Mouse (Mus musculus): ENCODE measurements around the gene Stoml1. TPM values are rescaled to one million over a fixed set of nuclear protein-coding genes. Genes with fewer than 3 reads are reported as not detected.

Stoml1 gene
- total and polyA plus RNA-seq, 3 experiments, result 35.4 to 40.7 (median 35.4) TPM

DNA sequence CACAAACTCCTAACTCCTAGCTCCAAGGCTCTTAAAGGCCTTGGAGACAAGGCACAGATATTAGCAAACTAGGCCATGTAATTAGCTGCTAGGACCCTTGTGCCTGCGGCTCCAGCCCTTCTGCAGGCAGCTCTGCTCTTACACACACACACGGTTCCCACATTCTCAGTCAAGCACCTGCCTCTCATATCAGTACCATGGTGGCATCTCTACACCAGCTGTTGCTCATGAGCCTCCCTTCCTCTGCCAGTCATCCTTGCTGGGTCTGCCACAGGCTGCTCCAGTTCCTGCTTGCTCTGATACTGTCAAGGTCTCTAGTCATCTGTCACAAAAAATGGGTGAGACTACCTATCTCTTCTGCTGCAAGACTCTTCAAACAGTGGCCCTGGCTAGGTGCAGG, 28.6 kb upstream of the Stoml1 start:
- Histone ChIP-seq H3K36me3 (replicated peaks in 1 of 2; ENCODE audit: control insufficient read depth in 1 of 2, insufficient read depth in 1 of 2, low read length in 1 of 2) (peaks cover 86 to 97% of the 10 kb centered on the region in 2 experiments), H3K79me2 (replicated peaks; ENCODE audit: control insufficient read depth, extremely low read depth, insufficient read depth, poor library complexity, severe bottlenecking) (no peaks in the 10 kb centered on the region), H3K9me3 (replicated peaks; ENCODE audit: low read length) (no peaks in the 10 kb centered on the region), H3K4me1 (ENCODE audit: control insufficient read depth in 1 of 2, insufficient read depth in 2 of 2) (peaks cover 0 to 14% of the 10 kb centered on the region in 2 experiments; a peak in 2 of 4 replicates), H3K4me3 (replicated peaks in 1 of 3; ENCODE audit: low read depth in 2 of 3, low read length in 2 of 3, poor library complexity in 1 of 3) (no peak overlapping the region), H3K9ac (ENCODE audit: insufficient read depth, low read depth) (no peak overlapping the region), H3K27ac (ENCODE audit: insufficient read depth, low read depth) (no peak overlapping the region), H3K4me2 (ENCODE audit: insufficient read depth, low read depth, poor library complexity, severe bottlenecking) (no peak overlapping the region), H3K27me3 (replicated peaks) (no peaks in the 10 kb centered on the region)
- no peak for DNase-seq (ENCODE audit: extremely low read depth)
- in situ Hi-C loops (cut with MboI; ENCODE audit: low pct_ligation_motif_present, low pct_unique_long_range_greater_than_20kb, low sequenced_read_pairs) (no loop called here), dilution Hi-C loops (cut with MboI; ENCODE audit: extremely low pct_ligation_motif_present, extremely low pct_unique_long_range_greater_than_20kb, low sequenced_read_pairs) (no loop called here)
- TF ChIP-seq USF1 (IDR thresholded peaks at IDR 0.05; ENCODE audit: low read depth, low read length) (no peak), HCFC1 (IDR thresholded peaks at IDR 0.05; ENCODE audit: low read depth, low read length) (no peak), ZMIZ1 (IDR thresholded peaks at IDR 0.05; ENCODE audit: low read depth, low read length) (no peak), SMC3 (IDR thresholded peaks at IDR 0.05; ENCODE audit: low read depth, low read length) (no peak), MEF2A (IDR thresholded peaks at IDR 0.05; ENCODE audit: borderline replicate concordance, low read depth, low read length) (no peak), POLR2A (IDR thresholded peaks at IDR 0.05; ENCODE audit: low read depth, low read length) (no peak), MAZ (IDR thresholded peaks at IDR 0.05; ENCODE audit: low read depth, low read length) (no peak)

DNA sequence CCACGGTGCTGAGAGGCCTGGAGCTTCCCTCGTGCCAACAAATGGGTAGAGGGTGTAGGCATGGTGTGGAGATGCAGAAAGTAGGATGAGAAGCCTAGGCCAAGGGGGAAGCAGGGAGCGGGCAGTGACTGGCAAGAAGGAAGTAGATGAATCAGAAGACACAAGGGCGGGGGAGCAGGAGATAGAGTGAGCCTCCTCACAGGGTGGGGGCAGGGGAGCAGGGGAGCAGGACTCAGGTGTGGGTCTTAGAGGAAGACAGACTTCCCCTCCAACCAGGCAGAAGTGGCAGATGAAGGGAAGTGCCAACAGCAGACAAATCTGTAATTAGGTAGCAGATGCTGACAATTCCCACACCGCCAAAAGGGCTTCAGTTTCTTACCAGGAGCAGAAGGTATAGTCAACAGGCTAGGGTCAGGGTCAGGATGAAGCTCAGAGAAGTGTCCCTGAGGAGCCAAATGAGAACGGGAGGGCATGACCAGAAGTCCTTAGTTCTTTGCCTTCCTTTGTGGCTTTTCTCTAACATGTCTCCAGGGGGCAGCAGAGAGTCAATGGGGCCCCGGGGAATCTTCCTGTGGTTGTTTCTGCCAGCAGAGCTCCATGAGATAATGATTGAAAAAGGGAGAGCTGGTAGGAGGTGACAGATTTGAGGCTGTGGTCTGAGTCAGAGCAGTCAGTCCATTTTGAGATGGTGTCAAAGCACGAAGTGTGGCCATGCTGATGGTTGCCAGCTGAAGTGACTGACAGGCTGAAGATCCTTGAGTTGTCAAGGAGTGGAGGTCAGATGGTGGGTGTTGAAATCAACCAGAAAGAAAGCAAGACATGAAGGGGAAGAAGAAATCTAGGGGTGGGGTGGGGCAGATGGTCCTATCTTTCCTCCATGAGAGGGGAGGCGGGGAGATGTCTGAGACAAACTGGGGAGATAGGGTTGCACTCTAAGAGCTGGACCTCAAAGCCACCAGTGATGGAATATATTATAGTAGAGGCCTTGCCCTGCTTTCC, 26.8 kb upstream of the Stoml1 start:
- Histone ChIP-seq H3K4me3 (replicated peaks in 1 of 3; ENCODE audit: low read depth in 2 of 3, low read length in 2 of 3, poor library complexity in 1 of 3) (no peak overlapping the region), H3K27me3 (replicated peaks) (no peaks in the 10 kb centered on the region), H3K4me2 (ENCODE audit: insufficient read depth, low read depth, poor library complexity, severe bottlenecking) (no peak overlapping the region), H3K79me2 (replicated peaks; ENCODE audit: control insufficient read depth, extremely low read depth, insufficient read depth, poor library complexity, severe bottlenecking) (no peaks in the 10 kb centered on the region), H3K27ac (ENCODE audit: insufficient read depth, low read depth) (no peak overlapping the region), H3K9ac (ENCODE audit: insufficient read depth, low read depth) (no peak overlapping the region), H3K4me1 (ENCODE audit: control insufficient read depth in 1 of 2, insufficient read depth in 2 of 2) (peaks cover 0 to 14% of the 10 kb centered on the region in 2 experiments; a peak in 2 of 4 replicates), H3K36me3 (replicated peaks in 1 of 2; ENCODE audit: control insufficient read depth in 1 of 2, insufficient read depth in 1 of 2, low read length in 1 of 2) (peaks cover 84 to 97% of the 10 kb centered on the region in 2 experiments), H3K9me3 (replicated peaks; ENCODE audit: low read length) (no peaks in the 10 kb centered on the region)
- in situ Hi-C loops (cut with MboI; ENCODE audit: low pct_ligation_motif_present, low pct_unique_long_range_greater_than_20kb, low sequenced_read_pairs), result no loop called here
- DNase-seq (ENCODE audit: extremely low read depth), result peak; percentile 78
- TF ChIP-seq CHD2 (IDR thresholded peaks at IDR 0.05; ENCODE audit: low read length), result no peak
- TF ChIP-seq E2F4 (IDR thresholded peaks at IDR 0.05; ENCODE audit: insufficient replicate concordance, low read depth, low read length), result no peak
- no peak for TF ChIP-seq POLR2A (IDR thresholded peaks at IDR 0.05; ENCODE audit: low read depth, low read length)
- TF ChIP-seq MAX (IDR thresholded peaks at IDR 0.05; ENCODE audit: low read length), result no peak
- TF ChIP-seq ZKSCAN1 (IDR thresholded peaks at IDR 0.05; ENCODE audit: borderline replicate concordance, low read depth, low read length), result no peak
- TF ChIP-seq MEF2A (IDR thresholded peaks at IDR 0.05; ENCODE audit: borderline replicate concordance, low read depth, low read length), result no peak
- no peak for TF ChIP-seq CHD1 (IDR thresholded peaks at IDR 0.05; ENCODE audit: low read depth, low read length)
- TF ChIP-seq JUND (conservative IDR thresholded peaks at IDR 0.05; ENCODE audit: low read depth, low read length), result no peak
- TF ChIP-seq JUN (IDR thresholded peaks at IDR 0.05; ENCODE audit: insufficient read depth, low read depth, low read length), result no peak
- 0 out of 2 replicates have a peak, but pooled peaks have one; percentile 19 for TF ChIP-seq IRF4 (IDR thresholded peaks at IDR 0.05; ENCODE audit: low read depth, low read length)
- no peak for TF ChIP-seq USF1 (IDR thresholded peaks at IDR 0.05; ENCODE audit: low read depth, low read length)
- no peak for TF ChIP-seq HCFC1 (IDR thresholded peaks at IDR 0.05; ENCODE audit: low read depth, low read length)
- 0 out of 2 replicates have a peak, but pooled peaks have one; percentile 16 for TF ChIP-seq NELFE (IDR thresholded peaks at IDR 0.05; ENCODE audit: low read depth, low read length)
- no peak for TF ChIP-seq PAX5 (IDR thresholded peaks at IDR 0.05; ENCODE audit: low read length)
- no peak for TF ChIP-seq NRF1 (IDR thresholded peaks at IDR 0.05; ENCODE audit: low read depth, low read length)
- TF ChIP-seq MAFK (IDR thresholded peaks at IDR 0.05; ENCODE audit: insufficient replicate concordance, low read length), result no peak
- no peak for TF ChIP-seq BHLHE40 (IDR thresholded peaks at IDR 0.05; ENCODE audit: low read depth, low read length)
- peak; percentile 88 to 90 for TF ChIP-seq CTCF (conservative IDR thresholded peaks at IDR 0.05 in 1 of 2, IDR thresholded peaks at IDR 0.05 in 1 of 2; ENCODE audit: low read depth in 2 of 2, low read length in 2 of 2)
- no peak for TF ChIP-seq MXI1 (IDR thresholded peaks at IDR 0.05; ENCODE audit: low read depth, low read length)
- TF ChIP-seq GABPA (IDR thresholded peaks at IDR 0.05; ENCODE audit: insufficient replicate concordance, low read depth, low read length), result no peak
- no peak for TF ChIP-seq USF2 (conservative IDR thresholded peaks at IDR 0.05; ENCODE audit: low read depth, low read length)
- TF ChIP-seq ZC3H11A (IDR thresholded peaks at IDR 0.05; ENCODE audit: low read depth, low read length), result 0 out of 2 replicates have a peak, but pooled peaks have one; percentile 6
- TF ChIP-seq MYC (IDR thresholded peaks at IDR 0.05; ENCODE audit: low read depth, low read length), result no peak
- TF ChIP-seq SMC3 (IDR thresholded peaks at IDR 0.05; ENCODE audit: low read depth, low read length), result peak; percentile 87
- TF ChIP-seq RCOR1 (conservative IDR thresholded peaks at IDR 0.05; ENCODE audit: low read depth, low read length), result no peak
- peak; percentile 75 for TF ChIP-seq RAD21 (IDR thresholded peaks at IDR 0.05; ENCODE audit: low read depth, low read length)
- dilution Hi-C loops (cut with MboI; ENCODE audit: extremely low pct_ligation_motif_present, extremely low pct_unique_long_range_greater_than_20kb, low sequenced_read_pairs), result no loop called here
